Mouse (Mus musculus) CH12.LX (cell line): ENCODE measurements around the gene Fshr. TPM values are rescaled to one million over a fixed set of nuclear protein-coding genes. Genes with fewer than 3 reads are reported as not detected.

Experiments
- DNase-seq: peaks from one replicate; pipeline ENCODE4 v3.0.0-alpha.2; 2013; ENCODE audit errors: extremely low read depth
- H3K27ac ChIP-seq: 2 replicates; pipeline ENCODE4 v1.5.1; 2012; ENCODE audit warnings: low read depth, mild to moderate bottlenecking, control low read depth, moderate library complexity; ENCODE audit not compliant: insufficient read depth
- H3K27me3 ChIP-seq: replicated peaks from 2 replicates; pipeline ENCODE3; 2012; ENCODE audit warnings: inconsistent platforms
- H3K36me3 ChIP-seq, 2 experiments: replicated peaks in 1 of 2; 2 replicates each; pipeline versions ENCODE3 to v1.6.1; 2012; ENCODE audit warnings: inconsistent platforms in 1 of 2, low read length in 1 of 2, mild to moderate bottlenecking in 1 of 2, mixed read lengths in 1 of 2, moderate library complexity in 1 of 2; ENCODE audit not compliant: control insufficient read depth in 1 of 2, insufficient read depth in 1 of 2
- H3K4me1 ChIP-seq, 2 experiments: 2 replicates each; pipeline ENCODE4 v1.6.1; 2012; ENCODE audit warnings: inconsistent platforms in 1 of 2, moderate library complexity in 1 of 2; ENCODE audit not compliant: insufficient read depth in 2 of 2, control insufficient read depth in 1 of 2
- H3K4me2 ChIP-seq: 2 replicates; pipeline ENCODE4 v1.6.1; 2012; ENCODE audit warnings: low read depth, mild to moderate bottlenecking, control low read depth; ENCODE audit not compliant: poor library complexity, insufficient read depth, severe bottlenecking
- H3K4me3 ChIP-seq, 3 experiments: fragments of 150-350 bp in 1 of 3; sonication (generic) in 1 of 3; replicated peaks in 1 of 3; 2 replicates each; pipeline versions ENCODE3 to v1.5.1; 2011 to 2012; ENCODE audit warnings: low read depth in 2 of 3, low read length in 2 of 3, mild to moderate bottlenecking in 2 of 3, moderate library complexity in 2 of 3, control low read depth in 1 of 3, improper control_type of control experiment in 1 of 3, inconsistent platforms in 1 of 3, mixed read lengths in 1 of 3; ENCODE audit not compliant: poor library complexity in 1 of 3
- H3K79me2 ChIP-seq: replicated peaks from 2 replicates; pipeline ENCODE4 v1.6.1; 2012; ENCODE audit warnings: mild to moderate bottlenecking, moderate library complexity; ENCODE audit not compliant: control insufficient read depth, poor library complexity, insufficient read depth, severe bottlenecking; ENCODE audit errors: extremely low read depth
- H3K9ac ChIP-seq: 2 replicates; pipeline ENCODE4 v1.6.1; 2012; ENCODE audit warnings: low read depth, mild to moderate bottlenecking, control low read depth, moderate library complexity; ENCODE audit not compliant: insufficient read depth
- H3K9me3 ChIP-seq: replicated peaks from 2 replicates; pipeline ENCODE3; 2012; ENCODE audit warnings: low read length, inconsistent platforms, mixed read lengths
- BHLHE40 ChIP-seq: IDR thresholded peaks from 2 replicates; pipeline ENCODE4 v1.6.1; 2011; ENCODE audit warnings: mild to moderate bottlenecking, low read depth, low read length, improper control_type of control experiment
- CHD1 ChIP-seq: IDR thresholded peaks from 2 replicates; pipeline ENCODE4 v1.6.1; 2012; ENCODE audit warnings: low read depth, low read length, improper control_type of control experiment, inconsistent platforms
- E2F4 ChIP-seq: IDR thresholded peaks from 2 replicates; pipeline ENCODE4 v1.6.1; 2011; ENCODE audit warnings: low read depth, low read length, improper control_type of control experiment; ENCODE audit not compliant: insufficient replicate concordance
- ELF1 ChIP-seq: IDR thresholded peaks from 2 replicates; pipeline ENCODE4 v1.6.1; 2014; ENCODE audit warnings: low read depth, mild to moderate bottlenecking, inconsistent platforms, low read length, improper control_type of control experiment
- EP300 ChIP-seq: IDR thresholded peaks from 2 replicates; pipeline ENCODE4 v1.6.1; 2011; ENCODE audit warnings: low read length, improper control_type of control experiment
- HCFC1 ChIP-seq: IDR thresholded peaks from 2 replicates; pipeline ENCODE4 v1.6.1; 2012; ENCODE audit warnings: low read depth, mild to moderate bottlenecking, inconsistent platforms, low read length, improper control_type of control experiment
- KAT2A ChIP-seq: IDR thresholded peaks from 2 replicates; pipeline ENCODE4 v1.6.1; 2012; ENCODE audit warnings: low read length, improper control_type of control experiment, inconsistent platforms; ENCODE audit not compliant: insufficient replicate concordance
- MAZ ChIP-seq: IDR thresholded peaks from 2 replicates; pipeline ENCODE4 v1.6.1; 2012; ENCODE audit warnings: low read depth, mild to moderate bottlenecking, inconsistent platforms, low read length, improper control_type of control experiment, moderate library complexity
- MYC ChIP-seq: IDR thresholded peaks from 2 replicates; pipeline ENCODE4 v1.6.1; 2011; ENCODE audit warnings: low read depth, mild to moderate bottlenecking, improper control_type of control experiment, low read length
- NELFE ChIP-seq: IDR thresholded peaks from 2 replicates; pipeline ENCODE4 v1.6.1; 2011; ENCODE audit warnings: low read depth, low read length, improper control_type of control experiment
- POLR2AphosphoS2 ChIP-seq: IDR thresholded peaks from 2 replicates; pipeline ENCODE4 v1.6.1; 2011; ENCODE audit warnings: low read depth, low read length, improper control_type of control experiment
- RAD21 ChIP-seq: IDR thresholded peaks from 2 replicates; pipeline ENCODE4 v1.6.1; 2011; ENCODE audit warnings: low read depth, mild to moderate bottlenecking, low read length, improper control_type of control experiment, moderate library complexity
- RCOR1 ChIP-seq: conservative IDR thresholded peaks from 2 replicates; pipeline ENCODE4 v1.6.1; 2012; ENCODE audit warnings: low read depth, mild to moderate bottlenecking, inconsistent platforms, low read length, improper control_type of control experiment
- TBP ChIP-seq: conservative IDR thresholded peaks from 2 replicates; pipeline ENCODE4 v1.6.1; 2011; ENCODE audit warnings: low read depth, low read length, improper control_type of control experiment
- UBTF ChIP-seq: IDR thresholded peaks from 2 replicates; pipeline ENCODE4 v1.6.1; 2012; ENCODE audit warnings: low read depth, mild to moderate bottlenecking, inconsistent platforms, low read length, improper control_type of control experiment, moderate library complexity
- ZC3H11A ChIP-seq: IDR thresholded peaks from 2 replicates; pipeline ENCODE4 v1.6.1; 2012; ENCODE audit warnings: low read depth, mild to moderate bottlenecking, inconsistent platforms, low read length, improper control_type of control experiment
- ZMIZ1 ChIP-seq: IDR thresholded peaks from 2 replicates; pipeline ENCODE4 v1.6.1; 2012; ENCODE audit warnings: low read depth, mild to moderate bottlenecking, inconsistent platforms, low read length, improper control_type of control experiment
- ZNF384 ChIP-seq: IDR thresholded peaks from 2 replicates; pipeline ENCODE4 v1.6.1; 2012; ENCODE audit warnings: low read depth, low read length, improper control_type of control experiment, inconsistent platforms
- dilution Hi-C: fragments of 300-500 bp; cut with MboI; formaldehyde crosslinking; loops from 2 replicates; pipeline ENCODE4 v1.14.3; 2020; ENCODE audit warnings: low sequenced_read_pairs; ENCODE audit not compliant: extremely low pct_unique_long_range_greater_than_20kb, extremely low pct_ligation_motif_present
- in situ Hi-C: fragments of 300-500 bp; cut with MboI; formaldehyde crosslinking; loops from 3 replicates; pipeline ENCODE4 v1.14.3; 2019; ENCODE audit warnings: low sequenced_read_pairs, low pct_ligation_motif_present, low pct_unique_long_range_greater_than_20kb, mixed read lengths
- polyA plus RNA-seq: library from polyadenylated mRNA; unstranded; fragments of >175 nt; gene quantifications from 2 replicates; pipeline ENCODE4 v1.2.1, GENCODE M21; 2012; ENCODE audit warnings: low read depth; ENCODE audit not compliant: insufficient read length
- total RNA-seq, 2 experiments: library from RNA; depleted of rRNA; stranded (reverse); fragments of 300-350 nt in 1 of 2; fragments of >200 nt in 1 of 2; gene quantifications; 2 replicates each; pipeline ENCODE4 v1.2.3; 2012 to 2014

The Fshr gene
- total and polyA plus RNA-seq, 3 experiments: not detected

GRCm38 (mm10) chr17:88938153-88938681 is 262.3 kb downstream of the Fshr start:
- no peak for TF ChIP-seq TBP
- TF ChIP-seq RCOR1: no peak
- no peak for TF ChIP-seq ELF1
- no peak for TF ChIP-seq NELFE
- dilution Hi-C loops (no loop called here), in situ Hi-C loops (no loop called here)
- H3K4me2 ChIP-seq: no peak overlapping the region
- no peak overlapping the region for H3K4me3 ChIP-seq
- H3K4me1 ChIP-seq: no peaks in the 10 kb centered on the region
- H3K9ac ChIP-seq: no peak overlapping the region
- H3K79me2 ChIP-seq: no peaks in the 10 kb centered on the region
- H3K36me3 ChIP-seq: no peaks in the 10 kb centered on the region
- H3K9me3 ChIP-seq: no peaks in the 10 kb centered on the region
- no peak for DNase-seq
- H3K27ac ChIP-seq: no peak overlapping the region
- no peaks in the 10 kb centered on the region for H3K27me3 ChIP-seq

GRCm38 (mm10) chr17:88937341-88938152 is 262.9 kb downstream of the Fshr start:
- H3K4me1 ChIP-seq: no peaks in the 10 kb centered on the region
- no peaks in the 10 kb centered on the region for H3K79me2 ChIP-seq
- TF ChIP-seq E2F4: no peak
- TF ChIP-seq ZNF384: no peak
- no peak for TF ChIP-seq HCFC1
- no peak for DNase-seq
- no peak overlapping the region for H3K4me3 ChIP-seq
- in situ Hi-C loops: no loop called here
- H3K27ac ChIP-seq: no peak overlapping the region
- no peak overlapping the region for H3K9ac ChIP-seq
- H3K36me3 ChIP-seq: no peaks in the 10 kb centered on the region
- H3K27me3 ChIP-seq: no peaks in the 10 kb centered on the region
- H3K9me3 ChIP-seq: no peaks in the 10 kb centered on the region
- no peak overlapping the region for H3K4me2 ChIP-seq
- dilution Hi-C loops: no loop called here

GRCm38 (mm10) chr17:88936941-88937340 is 263.5 kb downstream of the Fshr start:
- no peaks in the 10 kb centered on the region for H3K4me1 ChIP-seq
- no peak overlapping the region for H3K27ac ChIP-seq
- DNase-seq: no peak
- no peaks in the 10 kb centered on the region for H3K79me2 ChIP-seq
- dilution Hi-C loops: no loop called here
- no peaks in the 10 kb centered on the region for H3K27me3 ChIP-seq
- no peak for TF ChIP-seq ELF1
- no peak for TF ChIP-seq ZMIZ1
- TF ChIP-seq POLR2AphosphoS2: no peak
- no peak for TF ChIP-seq MYC
- TF ChIP-seq EP300: no peak
- TF ChIP-seq KAT2A: no peak
- TF ChIP-seq NELFE: no peak
- no peak for TF ChIP-seq ZC3H11A
- TF ChIP-seq RAD21: no peak
- no peak for TF ChIP-seq CHD1
- TF ChIP-seq UBTF: no peak
- TF ChIP-seq BHLHE40: no peak
- TF ChIP-seq E2F4: no peak
- TF ChIP-seq MAZ: no peak
- H3K36me3 ChIP-seq: no peaks in the 10 kb centered on the region
- no peak overlapping the region for H3K4me2 ChIP-seq
- H3K9me3 ChIP-seq: no peaks in the 10 kb centered on the region
- H3K9ac ChIP-seq: no peak overlapping the region
- H3K4me3 ChIP-seq: no peak overlapping the region
- in situ Hi-C loops: no loop called here
